Mouse (Mus musculus) ES-Bruce4 (cell line): ENCODE data around the gene 1700012B09Rik. TPM values are rescaled to one million over a fixed set of nuclear protein-coding genes. Genes with fewer than 3 reads are reported as not detected.

Experiments used
- H3K27ac ChIP-seq: 2 replicates; pipeline ENCODE4 v1.5.1; 2012; ENCODE audit warnings: low read length, inconsistent platforms; ENCODE audit not compliant: insufficient read depth
- H3K27me3 ChIP-seq: 2 replicates; pipeline ENCODE4 v1.6.1; 2012; ENCODE audit warnings: mild to moderate bottlenecking, low read length, inconsistent platforms; ENCODE audit not compliant: control insufficient read depth, poor library complexity, insufficient read depth, severe bottlenecking
- H3K36me3 ChIP-seq: 2 replicates; pipeline ENCODE4 v1.6.1; 2012; ENCODE audit warnings: inconsistent platforms, mild to moderate bottlenecking, low read length, moderate library complexity; ENCODE audit not compliant: control insufficient read depth, poor library complexity, insufficient read depth, severe bottlenecking
- H3K4me1 ChIP-seq: one replicate; pipeline ENCODE4 v1.8.1; 2011; ENCODE audit warnings: low read length; ENCODE audit not compliant: control insufficient read depth, insufficient read depth
- H3K4me3 ChIP-seq: 2 replicates; pipeline ENCODE4 v1.5.1; 2011; ENCODE audit warnings: low read depth, mild to moderate bottlenecking, low read length
- H3K9ac ChIP-seq: 2 replicates; pipeline ENCODE4 v1.6.1; 2012; ENCODE audit warnings: low read depth, mild to moderate bottlenecking, inconsistent platforms; ENCODE audit not compliant: poor library complexity, severe bottlenecking
- H3K9me3 ChIP-seq: replicated peaks from 2 replicates; pipeline ENCODE4 v1.6.1; 2012; ENCODE audit warnings: mild to moderate bottlenecking, low read length, inconsistent platforms; ENCODE audit not compliant: control insufficient read depth, poor library complexity, insufficient read depth, severe bottlenecking
- CTCF ChIP-seq: IDR thresholded peaks from one replicate; pipeline ENCODE4 v1.8.1; 2011; ENCODE audit warnings: low read depth, low read length
- EP300 ChIP-seq: IDR thresholded peaks from 2 replicates; pipeline ENCODE4 v1.6.1; 2011; ENCODE audit warnings: low read depth, low read length; ENCODE audit not compliant: insufficient read depth
- POLR2A ChIP-seq: IDR thresholded peaks from one replicate; pipeline ENCODE4 v1.8.1; 2011; ENCODE audit warnings: low read length; ENCODE audit not compliant: insufficient read depth
- polyA plus RNA-seq: library from polyadenylated mRNA; stranded (reverse); fragments of >200 nt; gene quantifications from 2 replicates; pipeline ENCODE4 v1.2.4, GENCODE M21; 2011; ENCODE audit warnings: low read depth; ENCODE audit not compliant: missing spikeins, insufficient read depth, insufficient read length

The 1700012B09Rik gene
- polyA plus RNA-seq, 1 experiment = not detected

DNA sequence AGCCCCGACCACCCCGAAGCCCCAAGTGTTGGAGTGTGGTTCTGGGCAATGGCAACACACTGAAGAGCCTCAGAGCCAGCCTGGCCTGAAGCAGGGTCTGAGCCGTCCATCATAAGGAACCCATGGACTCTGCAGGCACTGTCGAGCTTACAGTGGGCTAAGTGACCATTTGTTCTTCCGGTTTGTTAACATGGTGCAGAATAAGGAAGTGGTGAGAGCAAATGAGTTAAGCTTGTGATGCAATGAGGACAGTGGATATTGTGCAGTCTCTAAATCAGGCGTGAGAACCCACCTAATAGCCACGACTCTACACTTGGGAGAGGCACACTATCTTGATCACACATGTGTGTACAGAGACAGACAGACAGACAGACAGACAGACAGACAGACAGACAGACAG is 12.2 kb downstream of the 1700012B09Rik start:
- no peak for TF ChIP-seq EP300
- no peak for TF ChIP-seq CTCF
- no peak for TF ChIP-seq POLR2A
- Histone ChIP-seq H3K4me1 (no peaks in the 10 kb centered on the region), H3K27me3 (no peaks in the 10 kb centered on the region), H3K36me3 (no peaks in the 10 kb centered on the region), H3K4me3 (no peak overlapping the region), H3K27ac (no peak overlapping the region), H3K9ac (no peak overlapping the region), H3K9me3 (no peaks in the 10 kb centered on the region)

DNA sequence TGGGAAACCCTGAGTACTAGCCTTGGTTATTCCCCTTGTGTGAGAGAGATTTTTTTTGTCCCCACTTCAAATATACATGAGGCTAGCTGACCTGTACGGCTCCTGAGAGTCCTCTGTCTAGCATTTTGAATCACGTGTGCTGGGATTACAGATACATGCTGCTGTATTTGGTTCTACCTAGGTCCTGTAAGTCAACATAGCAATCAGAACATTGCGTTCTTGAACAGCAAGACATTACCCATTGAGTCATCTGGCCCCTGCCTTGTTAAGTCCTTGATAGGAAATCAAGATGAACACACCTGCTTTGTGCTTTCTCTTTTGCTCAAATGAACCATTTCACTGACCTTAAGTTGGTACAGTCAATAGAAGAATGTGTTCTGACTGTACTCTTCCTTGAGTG is 16.4 kb downstream of the 1700012B09Rik start:
- H3K4me1 ChIP-seq = no peaks in the 10 kb centered on the region
- TF ChIP-seq POLR2A = no peak
- TF ChIP-seq CTCF = no peak
- no peak for TF ChIP-seq EP300
- no peaks in the 10 kb centered on the region for H3K9me3 ChIP-seq
- H3K27ac ChIP-seq = no peak overlapping the region
- H3K36me3 ChIP-seq = no peaks in the 10 kb centered on the region
- H3K9ac ChIP-seq = no peak overlapping the region
- H3K4me3 ChIP-seq = no peak overlapping the region
- peaks cover 2% of the 10 kb centered on the region; the same call in 1 of the 2 replicates for H3K27me3 ChIP-seq

DNA sequence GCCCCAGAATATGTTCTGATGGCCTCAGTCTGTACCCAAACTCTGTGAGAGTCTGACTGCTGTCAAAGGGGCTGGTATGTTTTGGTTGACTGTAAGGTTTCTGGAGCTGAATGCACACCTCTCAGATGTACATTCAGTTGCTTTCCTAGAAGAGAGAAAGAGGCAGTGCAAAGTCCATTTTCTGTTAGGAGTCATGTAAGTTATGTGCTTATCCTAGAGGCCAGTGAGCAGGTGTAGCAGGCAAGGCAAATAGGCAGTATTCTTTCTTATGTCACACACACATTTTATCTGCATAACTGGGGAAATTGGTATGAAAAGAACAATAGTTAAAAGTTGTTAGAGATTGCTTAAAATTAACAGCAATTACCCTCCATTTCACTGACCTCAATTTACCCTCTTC is 16.9 kb downstream of the 1700012B09Rik start:
- Histone ChIP-seq H3K27me3 (peaks cover 2% of the 10 kb centered on the region; the same call in 1 of the 2 replicates), H3K36me3 (no peaks in the 10 kb centered on the region), H3K4me3 (no peak overlapping the region), H3K9ac (no peak overlapping the region), H3K9me3 (no peaks in the 10 kb centered on the region), H3K4me1 (no peaks in the 10 kb centered on the region), H3K27ac (no peak overlapping the region)
- TF ChIP-seq CTCF = no peak
- no peak for TF ChIP-seq EP300
- no peak for TF ChIP-seq POLR2A

DNA sequence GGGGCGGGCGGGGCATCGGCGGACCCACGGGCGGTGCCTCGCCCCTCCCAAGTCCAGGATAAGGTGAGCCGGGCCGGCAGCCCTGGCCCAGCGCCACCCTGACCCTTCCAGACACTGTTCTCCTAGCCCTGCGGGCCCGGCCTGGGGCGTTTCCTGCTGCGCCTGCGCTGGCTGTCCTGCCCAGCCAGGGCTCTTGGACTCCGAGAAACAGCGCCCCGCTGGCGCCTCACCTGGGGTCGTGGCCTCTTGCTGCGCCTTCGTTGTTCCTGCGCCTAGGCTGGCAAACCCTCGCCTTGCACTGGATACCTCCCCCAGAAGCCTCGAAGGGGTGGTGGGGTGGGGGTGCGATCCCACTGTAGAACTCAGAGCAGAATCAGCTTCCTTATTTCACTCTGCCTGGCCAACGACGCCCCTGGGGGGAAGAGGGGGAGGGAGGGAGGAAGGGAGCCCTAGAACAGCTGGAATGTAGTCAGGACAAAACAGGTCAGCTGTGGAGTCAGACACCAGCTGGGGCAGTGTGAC is 18.8 kb downstream of the 1700012B09Rik start, which contains the start of gene Fut4:
Fut4 (minus strand) TSS at position 393 of the 522 bp plus-strand sequence.
- no peaks in the 10 kb centered on the region for H3K36me3 ChIP-seq
- no peaks in the 10 kb centered on the region for H3K9me3 ChIP-seq
- H3K27ac ChIP-seq = no peak within 1 kb of the TSS
- H3K4me3 ChIP-seq = peak within 1 kb of the TSS; percentile 33
- peak within 1 kb of the TSS; percentile 30 for H3K9ac ChIP-seq
- no peaks in the 10 kb centered on the region for H3K4me1 ChIP-seq
- TF ChIP-seq CTCF = no peak
- TF ChIP-seq POLR2A = no peak
- no peak for TF ChIP-seq EP300
- H3K27me3 ChIP-seq = peaks cover 2% of the 10 kb centered on the region; the same call in 1 of the 2 replicates

DNA sequence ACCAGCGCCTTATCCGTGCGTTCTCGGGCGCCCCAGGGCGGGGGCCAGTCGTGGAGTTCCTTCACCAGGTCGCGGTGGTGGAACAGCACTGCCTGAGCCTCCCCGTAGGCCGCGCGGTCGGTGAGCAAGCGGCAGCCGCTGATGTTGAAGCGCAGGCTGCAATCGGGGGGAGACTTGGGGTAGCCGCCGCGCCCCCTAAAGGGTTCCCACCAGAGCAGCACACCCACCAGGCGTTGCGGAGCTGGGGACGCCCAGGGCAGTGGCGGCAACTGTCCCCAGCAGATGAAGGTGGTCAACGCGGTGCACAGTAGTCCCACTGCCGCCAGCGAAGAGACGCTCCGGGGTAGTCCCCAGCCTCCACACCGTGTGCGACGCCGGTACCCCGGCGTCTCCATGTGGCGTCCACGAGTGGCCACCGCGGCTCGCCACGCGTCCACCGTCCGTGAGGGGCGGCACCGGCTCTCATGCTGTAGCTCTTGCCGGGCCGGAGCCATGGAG is 19.3 kb downstream of the 1700012B09Rik start:
- TF ChIP-seq CTCF (no peak), EP300 (no peak), POLR2A (no peak)
- H3K9ac ChIP-seq = peak overlapping the region; percentile 30
- no peaks in the 10 kb centered on the region for H3K4me1 ChIP-seq
- H3K27ac ChIP-seq = no peak overlapping the region
- peaks cover 2% of the 10 kb centered on the region; the same call in 1 of the 2 replicates for H3K27me3 ChIP-seq
- H3K9me3 ChIP-seq = no peaks in the 10 kb centered on the region
- H3K36me3 ChIP-seq = no peaks in the 10 kb centered on the region
- peak overlapping the region; percentile 33 for H3K4me3 ChIP-seq

DNA sequence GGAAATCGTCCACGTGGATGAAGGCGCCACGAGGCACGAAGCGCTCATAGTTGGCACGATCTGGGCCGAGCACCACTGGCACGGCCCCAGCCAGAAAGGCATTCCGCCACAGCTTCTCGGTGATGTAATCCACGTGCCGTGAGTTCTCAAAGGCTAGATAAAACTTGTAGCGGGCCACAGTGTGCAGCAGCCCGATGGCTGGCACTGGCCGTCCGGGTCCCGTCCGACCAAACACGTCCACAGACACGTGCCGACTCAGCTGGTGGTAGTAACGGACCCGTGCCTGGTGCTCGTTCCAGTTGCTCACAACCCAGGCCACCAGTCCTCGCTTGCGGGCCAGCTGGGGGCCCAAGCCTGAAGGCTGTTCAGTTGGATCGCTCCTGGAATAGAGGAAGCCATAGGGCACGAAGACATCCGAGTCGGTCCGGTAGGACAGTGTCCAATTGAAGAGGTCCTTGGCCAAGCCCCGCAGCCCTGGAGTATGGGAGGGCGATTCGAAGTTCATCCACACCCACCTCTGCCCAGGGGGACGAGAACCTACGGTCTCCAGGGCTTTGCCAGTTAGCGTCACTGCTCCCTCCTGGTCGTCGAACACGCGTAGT is 19.8 kb downstream of the 1700012B09Rik start:
- Histone ChIP-seq H3K4me1 (no peaks in the 10 kb centered on the region), H3K27me3 (peaks cover 2% of the 10 kb centered on the region; the same call in 1 of the 2 replicates), H3K9me3 (no peaks in the 10 kb centered on the region), H3K27ac (no peak overlapping the region), H3K9ac (peak overlapping the region; percentile 30; the same call in 1 of the 2 replicates), H3K4me3 (peak overlapping the region; percentile 33), H3K36me3 (no peaks in the 10 kb centered on the region)
- TF ChIP-seq EP300 (no peak), POLR2A (no peak), CTCF (no peak)
